Mouse (Mus musculus) neural tube, embryonic 14.5 days (tissue): ENCODE results near the gene Begain. TPM values are rescaled to one million over a fixed set of nuclear protein-coding genes. Genes with fewer than 3 reads are reported as not detected.

Source experiments
- polyA plus RNA-seq: library from polyadenylated mRNA; unstranded; fragments of >200 nt; fragmentation: Nextera tagmentation; extraction: Ambion mirVana; gene quantifications from 2 replicates; pipeline ENCODE4 v1.2.1, GENCODE M21; 2014

Begain gene
- polyA plus RNA-seq, 1 experiment from 2014 or later = 53.1 TPM

Other genes with a start within 250 kb of the Begain start
- 16.8 and 18.3 TPM in 2 replicates for gene Slc25a29, start 232.3 kb downstream of the Begain start, polyA plus RNA-seq
- 8.2 and 9.4 TPM in 2 replicates for gene Slc25a47, start 232.2 kb downstream of the Begain start, polyA plus RNA-seq
- gene Wdr25, start 174.6 kb downstream of the Begain start, polyA plus RNA-seq = 4.5 and 5.0 TPM in 2 replicates
- gene Wars, start 174.0 kb downstream of the Begain start, polyA plus RNA-seq = 102 and 110 TPM in 2 replicates